Comparison of ENCODE assay signal across 30 mouse cellular contexts in genomic region chr14:119714712-119715111, GRCm38 (mm10).
"Had no signal": no experiment of that assay in that cellular context is flagged by ENCODE, and none has a peak within 500 bp of the region (broad histone marks: within the 10 kb centered on the region; RNA-seq: fewer than 3 reads in every experiment).

No protein-coding gene starts in this region.

- H3K27me3 ChIP-seq: heart, embryonic 12.5 days; heart, embryonic 13.5 days; heart, embryonic 15.5 days; hindbrain, embryonic 12.5 days; hindbrain, embryonic 13.5 days; hindbrain, embryonic 15.5 days; intestine, embryonic 15.5 days; kidney, embryonic 15.5 days had no signal

- H3K9ac ChIP-seq: heart, embryonic 12.5 days; heart, embryonic 13.5 days; heart, embryonic 15.5 days; hindbrain, embryonic 12.5 days; hindbrain, embryonic 13.5 days; hindbrain, embryonic 14.5 days; hindbrain, embryonic 15.5 days; intestine, embryonic 15.5 days; kidney, embryonic 15.5 days had no signal

- H3K27ac ChIP-seq: heart, embryonic 13.5 days; heart, embryonic 15.5 days; hindbrain, embryonic 10.5 days; hindbrain, embryonic 12.5 days; hindbrain, embryonic 13.5 days; hindbrain, embryonic 14.5 days; hindbrain, embryonic 15.5 days; hindbrain, postnatal 0 days; intestine, embryonic 15.5 days; kidney, embryonic 15.5 days; kidney, postnatal 0 days; layer of hippocampus, adult 2 months; left cerebral cortex, adult 2 months had no signal

- H3K4me3 ChIP-seq: heart, embryonic 12.5 days; heart, embryonic 13.5 days; heart, embryonic 15.5 days; hindbrain, embryonic 10.5 days; hindbrain, embryonic 12.5 days; hindbrain, embryonic 13.5 days; hindbrain, embryonic 15.5 days; intestine, embryonic 15.5 days; kidney, embryonic 15.5 days; layer of hippocampus, adult 2 months; left cerebral cortex, adult 2 months had no signal

- H3K4me1 ChIP-seq: heart, embryonic 13.5 days; heart, embryonic 15.5 days; hindbrain, embryonic 10.5 days; hindbrain, embryonic 12.5 days; hindbrain, embryonic 15.5 days; intestine, embryonic 15.5 days; kidney, embryonic 15.5 days had no signal

- H3K36me3 ChIP-seq: heart, embryonic 12.5 days; heart, embryonic 13.5 days; heart, embryonic 15.5 days; hindbrain, embryonic 10.5 days; hindbrain, embryonic 12.5 days; hindbrain, embryonic 13.5 days; hindbrain, embryonic 15.5 days; intestine, embryonic 15.5 days; kidney, embryonic 15.5 days had no signal

- DNase-seq: heart, postnatal 10 days; heart, postnatal 14 days; heart, postnatal 36 days; heart, postnatal 4 days; kidney, adult 11 months; kidney, adult 18-20 months; kidney, adult 2 months; kidney, adult 8-10 months; kidney, adult 9 months; kidney, postnatal 10 days; kidney, postnatal 14 days; kidney, postnatal 25 days; kidney, postnatal 36 days; kidney, postnatal 4 days; layer of hippocampus, adult 9-11 months; layer of hippocampus, postnatal 36 days had no signal

- H3K9me3 ChIP-seq: heart, embryonic 12.5 days; heart, embryonic 13.5 days; heart, embryonic 15.5 days; hindbrain, embryonic 10.5 days; hindbrain, embryonic 12.5 days; hindbrain, embryonic 13.5 days; hindbrain, embryonic 15.5 days; intestine, embryonic 15.5 days; kidney, embryonic 15.5 days had no signal
